Mouse (Mus musculus) small intestine, adult 2 months (tissue): Measurements from ENCODE around the gene Zcchc14.

Experiments
- CTCF ChIP-seq: fragments of 200-500 bp; IDR thresholded peaks from 2 replicates; pipeline ENCODE4 v1.5.1; 2012; ENCODE audit warnings: low read depth, mild to moderate bottlenecking, control low read depth, inconsistent platforms, low read length, moderate library complexity, mixed read lengths; ENCODE audit not compliant: insufficient replicate concordance, insufficient read length; ENCODE audit errors: extremely low read depth
- POLR2A ChIP-seq: fragments of 200-500 bp; IDR thresholded peaks from 2 replicates; pipeline ENCODE4 v1.6.1; 2012; ENCODE audit warnings: low read depth, mild to moderate bottlenecking, control low read depth, inconsistent platforms, low read length, moderate library complexity

DNA sequence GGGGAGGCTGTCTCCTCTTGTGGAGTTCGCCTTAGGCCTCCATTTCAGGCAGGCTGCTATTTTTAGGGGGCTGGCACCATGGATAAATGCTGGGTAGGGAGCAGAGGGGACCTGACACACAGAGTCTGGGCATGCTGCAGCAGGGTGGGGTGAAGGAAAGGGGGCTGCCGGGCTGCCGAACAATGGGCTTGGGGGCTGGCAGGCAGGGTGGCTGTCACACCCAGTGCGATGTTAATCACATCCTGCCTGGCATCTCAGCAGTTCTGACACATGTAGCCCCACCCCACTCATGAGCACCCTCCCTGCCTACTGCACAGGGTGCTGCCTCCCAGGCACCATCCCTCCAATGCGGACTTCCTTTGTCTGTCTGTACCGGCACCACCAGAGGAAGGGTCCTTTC, 15.9 kb upstream of the Zcchc14 start:
- TF ChIP-seq POLR2A (no peak), CTCF (no peak)
